Mouse (Mus musculus): ENCODE data around the gene Gm9970. TPM values are rescaled to one million over a fixed set of nuclear protein-coding genes. Genes with fewer than 3 reads are reported as not detected.

Gm9970 gene
- polyA plus RNA-seq, 1 experiment, result not detected

GRCm38 (mm10) chr5:31201042-31201741 lies 39.8 kb downstream of the Gm9970 start:
- no peak for DNase-seq (ENCODE audit: low read depth)
- no peak for TF ChIP-seq CTCF (IDR thresholded peaks at IDR 0.05; ENCODE audit: borderline replicate concordance, extremely low read depth, insufficient read depth, insufficient read length)
- TF ChIP-seq POLR2A (IDR thresholded peaks at IDR 0.05; ENCODE audit: borderline replicate concordance, extremely low read depth, insufficient read depth, insufficient read length, poor library complexity, severe bottlenecking), result no peak

GRCm38 (mm10) chr5:31200327-31200768 lies 40.7 kb downstream of the Gm9970 start:
- no peak for TF ChIP-seq CTCF (IDR thresholded peaks at IDR 0.05; ENCODE audit: borderline replicate concordance, extremely low read depth, insufficient read depth, insufficient read length)
- no peak for TF ChIP-seq POLR2A (IDR thresholded peaks at IDR 0.05; ENCODE audit: borderline replicate concordance, extremely low read depth, insufficient read depth, insufficient read length, poor library complexity, severe bottlenecking)
- DNase-seq (ENCODE audit: low read depth), result peak; percentile 41

GRCm38 (mm10) chr5:31199893-31200292 lies 41.1 kb downstream of the Gm9970 start:
- TF ChIP-seq CTCF (IDR thresholded peaks at IDR 0.05; ENCODE audit: borderline replicate concordance, extremely low read depth, insufficient read depth, insufficient read length) (no peak), POLR2A (IDR thresholded peaks at IDR 0.05; ENCODE audit: borderline replicate concordance, extremely low read depth, insufficient read depth, insufficient read length, poor library complexity, severe bottlenecking) (no peak)
- peak; percentile 29 for DNase-seq (ENCODE audit: low read depth)

GRCm38 (mm10) chr5:31199321-31199892 lies 41.6 kb downstream of the Gm9970 start:
- DNase-seq (ENCODE audit: low read depth), result no peak
- TF ChIP-seq CTCF (IDR thresholded peaks at IDR 0.05; ENCODE audit: borderline replicate concordance, extremely low read depth, insufficient read depth, insufficient read length) (no peak), POLR2A (IDR thresholded peaks at IDR 0.05; ENCODE audit: borderline replicate concordance, extremely low read depth, insufficient read depth, insufficient read length, poor library complexity, severe bottlenecking) (no peak)

GRCm38 (mm10) chr5:31198616-31199320 lies 42.3 kb downstream of the Gm9970 start:
- DNase-seq (ENCODE audit: low read depth), result no peak
- TF ChIP-seq POLR2A (IDR thresholded peaks at IDR 0.05; ENCODE audit: borderline replicate concordance, extremely low read depth, insufficient read depth, insufficient read length, poor library complexity, severe bottlenecking) (no peak), CTCF (IDR thresholded peaks at IDR 0.05; ENCODE audit: borderline replicate concordance, extremely low read depth, insufficient read depth, insufficient read length) (no peak)

- no peak for TF ChIP-seq POLR2A (IDR thresholded peaks at IDR 0.05; ENCODE audit: borderline replicate concordance, extremely low read depth, insufficient read depth, insufficient read length, poor library complexity, severe bottlenecking)
- no peak for TF ChIP-seq CTCF (IDR thresholded peaks at IDR 0.05; ENCODE audit: borderline replicate concordance, extremely low read depth, insufficient read depth, insufficient read length)
- no peak for DNase-seq (ENCODE audit: low read depth)
Observed at GRCm38 (mm10) chr5:31198170-31198569, 42.9 kb downstream of the Gm9970 start.

GRCm38 (mm10) chr5:31197072-31197471 lies 44.0 kb downstream of the Gm9970 start:
- TF ChIP-seq POLR2A (IDR thresholded peaks at IDR 0.05; ENCODE audit: borderline replicate concordance, extremely low read depth, insufficient read depth, insufficient read length, poor library complexity, severe bottlenecking) (no peak), CTCF (IDR thresholded peaks at IDR 0.05; ENCODE audit: borderline replicate concordance, extremely low read depth, insufficient read depth, insufficient read length) (no peak)
- no peak for DNase-seq (ENCODE audit: low read depth)

GRCm38 (mm10) chr5:31196207-31196606 lies 44.8 kb downstream of the Gm9970 start:
- TF ChIP-seq POLR2A (IDR thresholded peaks at IDR 0.05; ENCODE audit: borderline replicate concordance, extremely low read depth, insufficient read depth, insufficient read length, poor library complexity, severe bottlenecking), result no peak
- no peak for TF ChIP-seq CTCF (IDR thresholded peaks at IDR 0.05; ENCODE audit: borderline replicate concordance, extremely low read depth, insufficient read depth, insufficient read length)
- no peak for DNase-seq (ENCODE audit: low read depth)

GRCm38 (mm10) chr5:31195671-31196070 lies 45.4 kb downstream of the Gm9970 start:
- DNase-seq (ENCODE audit: low read depth), result no peak
- no peak for TF ChIP-seq POLR2A (IDR thresholded peaks at IDR 0.05; ENCODE audit: borderline replicate concordance, extremely low read depth, insufficient read depth, insufficient read length, poor library complexity, severe bottlenecking)
- TF ChIP-seq CTCF (IDR thresholded peaks at IDR 0.05; ENCODE audit: borderline replicate concordance, extremely low read depth, insufficient read depth, insufficient read length), result no peak

GRCm38 (mm10) chr5:31194486-31195485 lies 46.2 kb downstream of the Gm9970 start:
- no peak for DNase-seq (ENCODE audit: low read depth)
- TF ChIP-seq CTCF (IDR thresholded peaks at IDR 0.05; ENCODE audit: borderline replicate concordance, extremely low read depth, insufficient read depth, insufficient read length), result no peak

Data from brain, embryonic 14.5 days (tissue).